ENCODE assay signal across 9 mouse cellular contexts in the genomic region with DNA sequence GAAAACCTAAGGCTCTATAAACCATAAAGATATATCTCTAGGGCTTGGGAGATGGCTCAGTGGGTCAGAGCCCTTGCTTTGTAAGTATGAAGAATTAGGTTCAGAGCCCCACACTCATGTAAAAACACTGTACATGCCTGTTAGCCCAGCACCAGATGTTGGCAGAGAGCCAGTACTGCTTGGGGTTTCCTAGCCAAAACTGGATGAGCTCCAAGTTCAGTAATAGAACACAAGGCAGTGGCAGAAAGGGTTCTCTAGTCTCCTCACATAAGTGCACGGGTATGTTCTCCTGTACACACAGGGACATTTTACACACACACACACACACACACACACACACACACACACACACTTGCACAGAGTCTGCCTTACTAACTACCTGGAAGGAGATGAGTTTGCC.
DNase-seq lines count a peak whose midpoint lies in the region; ATAC-seq and TF ChIP-seq lines count a peak whose summit lies in the region.
"Had no signal": no experiment of that assay in that cellular context is flagged by ENCODE, and none has a peak within 500 bp of the region (broad histone marks: within the 10 kb centered on the region; RNA-seq: fewer than 3 reads in every experiment).

No protein-coding gene starts in this region.

- no peak for TF ChIP-seq CTCF in lung, embryonic 14.5 days (IDR thresholded peaks at IDR 0.05; ENCODE audit: low read depth)
- no peak for TF ChIP-seq CTCF in lung, adult 2 months (IDR thresholded peaks at IDR 0.05; ENCODE audit: insufficient read depth, low read length)
- no peak for TF ChIP-seq CTCF in layer of hippocampus, adult 2 months (conservative IDR thresholded peaks at IDR 0.05)

- H3K4me3 ChIP-seq in lung, embryonic 14.5 days (ENCODE audit: low read depth, low read length) = no peak overlapping the region
- no peak overlapping the region for H3K4me3 ChIP-seq in lung, adult 2 months (replicated peaks; ENCODE audit: extremely low read depth, low read depth, low read length)
- no peak overlapping the region for H3K4me3 ChIP-seq in heart, embryonic 12.5 days
- H3K4me3 ChIP-seq in layer of hippocampus, adult 2 months = no peak overlapping the region
- H3K4me3 ChIP-seq: liver, embryonic 13.5 days had no signal

- DNase-seq in cerebellum, postnatal 36 days = peak; percentile 15 to 22
- no peak for DNase-seq in cerebellum, adult 9-11 months
- DNase-seq in lung, embryonic 14.5 days = peak; percentile 96
- no peak for DNase-seq in lung, adult 2 months
- peak; percentile 7 to 21 for DNase-seq in layer of hippocampus, adult 2 months (ENCODE audit: low spot score in 2 of 2)
- DNase-seq in retina, postnatal 7 days (ENCODE audit: low read depth, low spot score) = peak; percentile 36
- no peak for DNase-seq in urinary bladder, postnatal 4 days (ENCODE audit: low spot score in 2 of 2)
- DNase-seq: liver, embryonic 13.5 days had no signal

- H3K36me3 ChIP-seq in lung, embryonic 14.5 days (ENCODE audit: insufficient read depth) = no peaks in the 10 kb centered on the region
- no peaks in the 10 kb centered on the region for H3K36me3 ChIP-seq in heart, embryonic 12.5 days
- H3K36me3 ChIP-seq: liver, embryonic 13.5 days had no signal

- WGBS in lung, embryonic 14.5 days = 11% methylated on average over 1 of the region's 1 CpGs
- WGBS in lung, adult 2 months = 5% methylated on average over 1 of the region's 1 CpGs
- 20% methylated on average over 1 of the region's 1 CpGs for WGBS in heart, embryonic 12.5 days

- H3K27ac ChIP-seq in lung, embryonic 14.5 days (ENCODE audit: low read depth) = no peak overlapping the region
- no peak overlapping the region for H3K27ac ChIP-seq in heart, embryonic 12.5 days (ENCODE audit: poor library complexity, severe bottlenecking)
- no peak overlapping the region for H3K27ac ChIP-seq in layer of hippocampus, adult 2 months
- H3K27ac ChIP-seq: liver, embryonic 13.5 days had no signal

- no peak overlapping the region for H3K9ac ChIP-seq in lung, embryonic 14.5 days
- H3K9ac ChIP-seq in heart, embryonic 12.5 days = no peak overlapping the region
- H3K9ac ChIP-seq: liver, embryonic 13.5 days had no signal

- no peak overlapping the region for H3K4me2 ChIP-seq in lung, embryonic 14.5 days
- H3K4me2 ChIP-seq in heart, embryonic 12.5 days = no peak overlapping the region
- H3K4me2 ChIP-seq: liver, embryonic 13.5 days had no signal

- ATAC-seq in lung, embryonic 14.5 days (ENCODE audit: insufficient read depth) = peak; percentile 61
- peak; percentile 25; the same call in 1 of the 2 replicates for ATAC-seq in heart, embryonic 12.5 days (ENCODE audit: insufficient number of reproducible peaks, low FRiP score)

- 0 out of 2 replicates have a peak, but pooled peaks cover 3% of the 10 kb centered on the region for H3K4me1 ChIP-seq in lung, embryonic 14.5 days (ENCODE audit: insufficient read depth)
- no peaks in the 10 kb centered on the region for H3K4me1 ChIP-seq in lung, adult 2 months (ENCODE audit: control insufficient read depth, insufficient read depth, low read length)
- peaks cover 11% of the 10 kb centered on the region for H3K4me1 ChIP-seq in heart, embryonic 12.5 days (replicated peaks)
- H3K4me1 ChIP-seq: liver, embryonic 13.5 days had no signal

- no peaks in the 10 kb centered on the region for H3K27me3 ChIP-seq in lung, embryonic 14.5 days (ENCODE audit: insufficient read depth, low read length)
- H3K27me3 ChIP-seq in heart, embryonic 12.5 days (replicated peaks) = no peaks in the 10 kb centered on the region
- H3K27me3 ChIP-seq: liver, embryonic 13.5 days had no signal

- no peaks in the 10 kb centered on the region for H3K9me3 ChIP-seq in lung, embryonic 14.5 days (ENCODE audit: low read depth, low read length)
- no peaks in the 10 kb centered on the region for H3K9me3 ChIP-seq in heart, embryonic 12.5 days (replicated peaks)
- H3K9me3 ChIP-seq: liver, embryonic 13.5 days had no signal

- no peak for TF ChIP-seq POLR2A in lung, adult 2 months (IDR thresholded peaks at IDR 0.05; ENCODE audit: borderline replicate concordance, extremely low read depth, low read depth, low read length)

Comparison
In these comparisons a context has a peak if more than half of its experiments do, and no peak if none do; other contexts are left out.
1. DNase-seq: peak in cerebellum, postnatal 36 days (2 of 2), lung, embryonic 14.5 days (single experiment), layer of hippocampus, adult 2 months (2 of 2) and retina, postnatal 7 days (single experiment); none in cerebellum, adult 9-11 months (single experiment), lung, adult 2 months (single experiment) and urinary bladder, postnatal 4 days (0 of 2).